Mouse (Mus musculus) erythroblast, embryonic 14.5 days (primary cell): ENCODE data around the gene Tubb2a.

ENCODE experiments used
- GATA1 ChIP-seq: IDR thresholded peaks from 2 replicates; pipeline ENCODE4 v1.6.1; 2012; ENCODE audit warnings: low read length, inconsistent platforms, mixed read lengths
- TAL1 ChIP-seq: IDR thresholded peaks from 3 replicates; pipeline ENCODE4 v1.6.1; 2012; ENCODE audit warnings: low read length, inconsistent platforms, mixed read lengths

DNA sequence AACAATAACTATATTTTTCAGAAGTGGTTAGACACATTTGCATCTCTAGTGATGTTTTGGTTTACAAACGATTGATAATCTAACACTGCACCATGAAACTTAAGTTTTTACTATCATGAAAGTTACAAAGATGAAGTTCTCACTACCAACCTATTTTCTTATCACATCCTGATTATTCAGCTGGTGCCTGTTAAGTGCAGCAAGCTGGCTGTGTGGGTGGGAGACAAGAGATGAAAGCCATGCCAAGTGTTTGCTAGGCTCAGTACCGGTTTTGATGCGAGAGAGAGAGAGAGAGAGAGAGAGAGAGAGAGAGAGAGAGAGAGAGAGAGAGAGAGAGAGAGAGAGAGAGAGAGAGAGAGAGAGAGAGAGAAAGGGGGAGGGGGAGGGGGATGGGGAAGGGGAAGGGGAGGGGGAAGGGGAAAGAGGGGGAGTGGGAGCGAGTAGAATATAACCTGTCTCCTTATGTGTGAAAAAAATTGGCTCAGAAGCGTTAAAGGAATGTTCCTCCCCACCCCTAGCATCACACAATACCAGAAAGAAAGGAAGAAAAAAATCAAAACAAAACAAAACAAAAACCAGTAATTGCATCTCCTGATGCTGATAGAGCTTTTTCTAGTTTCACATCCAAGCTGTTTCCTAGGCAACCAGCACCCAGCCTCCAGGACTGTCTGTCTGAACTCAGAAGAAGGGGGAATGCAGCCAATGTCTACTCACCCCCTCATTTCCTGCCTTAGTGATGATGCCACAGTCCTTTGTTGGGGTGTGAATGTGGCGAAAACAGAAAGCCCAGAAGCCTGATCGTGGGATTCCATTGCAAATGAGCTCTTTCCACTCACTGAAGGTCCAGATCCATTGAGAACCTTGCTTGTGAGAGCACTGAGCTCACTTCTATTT, 18.0 kb upstream of the Tubb2a start:
- TF ChIP-seq GATA1 (no peak), TAL1 (no peak)
